Mouse (Mus musculus): ENCODE data around the gene Pgm5. TPM values are rescaled to one million over a fixed set of nuclear protein-coding genes. Genes with fewer than 3 reads are reported as not detected.

Pgm5 gene
- polyA plus RNA-seq, 1 experiment from 2014 or later = 0.14 TPM

- H3K4me2 ChIP-seq (ENCODE audit: low read depth, low read length) = no peak overlapping the region
- H3K9me3 ChIP-seq (replicated peaks; ENCODE audit: control insufficient read depth, low read length) = no peaks in the 10 kb centered on the region
- H3K9ac ChIP-seq (ENCODE audit: low read depth, low read length) = no peak overlapping the region
- H3K4me1 ChIP-seq (ENCODE audit: control insufficient read depth, low read depth, low read length) = no peaks in the 10 kb centered on the region
- no peak for ATAC-seq (ENCODE audit: low read depth)
- no peak overlapping the region for H3K27ac ChIP-seq (ENCODE audit: low read length)
- no peaks in the 10 kb centered on the region for H3K36me3 ChIP-seq (ENCODE audit: control insufficient read depth, insufficient read depth)
- no peaks in the 10 kb centered on the region for H3K27me3 ChIP-seq (ENCODE audit: control insufficient read depth, insufficient read depth, low read depth, low read length)
- no peak overlapping the region for H3K4me3 ChIP-seq (ENCODE audit: low read depth, low read length)
- 57% methylated on average over 3 of the region's 3 CpGs for WGBS (ENCODE audit: insufficient replicate concordance)
These were observed 107.2 kb downstream of the Pgm5 start for GRCm38 (mm10) chr19:24754440-24754785.

DNA sequence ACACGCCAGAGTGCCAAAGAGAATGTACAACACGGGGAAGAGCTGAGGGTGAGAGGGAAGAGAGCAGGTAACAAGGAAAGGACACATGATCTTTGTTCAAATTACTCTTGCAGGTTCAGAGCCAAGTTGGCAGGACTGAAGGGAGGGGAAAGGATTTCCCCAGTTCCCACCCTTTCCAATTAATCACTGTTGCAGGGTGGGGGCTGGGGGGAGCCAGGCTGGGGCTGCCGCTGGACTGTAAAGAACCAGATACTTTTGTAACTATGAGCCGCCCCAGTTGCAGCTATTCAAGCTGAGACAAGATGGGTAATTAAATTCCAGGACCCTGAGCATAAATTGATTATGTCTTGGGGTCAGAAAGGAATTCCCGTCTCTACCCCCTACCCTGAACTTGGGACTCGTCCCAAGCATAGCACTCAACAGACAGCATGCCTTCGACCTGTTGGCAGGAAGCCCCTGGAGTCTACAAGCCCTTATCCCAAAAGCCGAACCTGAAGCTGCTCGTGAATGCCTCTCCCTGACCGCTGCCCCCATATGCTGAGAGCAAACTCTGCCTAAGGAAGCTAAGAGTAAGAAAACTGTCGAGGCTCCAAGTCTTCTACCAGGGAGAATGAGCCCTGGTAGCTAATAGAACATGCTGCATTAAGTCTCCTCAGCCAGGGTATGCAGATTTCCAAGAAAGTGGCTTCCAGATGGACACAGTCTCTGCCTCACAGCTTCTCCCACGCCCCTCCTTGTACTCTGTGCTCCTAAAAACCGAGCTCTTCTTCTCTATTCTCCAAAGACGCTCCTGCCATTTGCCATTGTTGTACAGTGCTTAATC, 107.8 kb downstream of the Pgm5 start:
- Histone ChIP-seq H3K27me3 (ENCODE audit: control insufficient read depth, insufficient read depth, low read depth, low read length) (no peaks in the 10 kb centered on the region), H3K36me3 (ENCODE audit: control insufficient read depth, insufficient read depth) (no peaks in the 10 kb centered on the region), H3K27ac (ENCODE audit: low read length) (no peak overlapping the region), H3K4me2 (ENCODE audit: low read depth, low read length) (no peak overlapping the region), H3K9me3 (replicated peaks; ENCODE audit: control insufficient read depth, low read length) (no peaks in the 10 kb centered on the region), H3K4me1 (ENCODE audit: control insufficient read depth, low read depth, low read length) (no peaks in the 10 kb centered on the region), H3K4me3 (ENCODE audit: low read depth, low read length) (no peak overlapping the region), H3K9ac (ENCODE audit: low read depth, low read length) (no peak overlapping the region)
- no peak for ATAC-seq (ENCODE audit: low read depth)
- WGBS (ENCODE audit: insufficient replicate concordance) = 55% methylated on average over 14 of the region's 14 CpGs

- no peaks in the 10 kb centered on the region for H3K4me1 ChIP-seq (ENCODE audit: control insufficient read depth, low read depth, low read length)
- 64% methylated on average over 7 of the region's 7 CpGs for WGBS (ENCODE audit: insufficient replicate concordance)
- no peaks in the 10 kb centered on the region for H3K27me3 ChIP-seq (ENCODE audit: control insufficient read depth, insufficient read depth, low read depth, low read length)
- no peak for ATAC-seq (ENCODE audit: low read depth)
- H3K9ac ChIP-seq (ENCODE audit: low read depth, low read length) = no peak overlapping the region
- H3K36me3 ChIP-seq (ENCODE audit: control insufficient read depth, insufficient read depth) = no peaks in the 10 kb centered on the region
- H3K4me3 ChIP-seq (ENCODE audit: low read depth, low read length) = no peak overlapping the region
- no peak overlapping the region for H3K4me2 ChIP-seq (ENCODE audit: low read depth, low read length)
- H3K27ac ChIP-seq (ENCODE audit: low read length) = no peak overlapping the region
- H3K9me3 ChIP-seq (replicated peaks; ENCODE audit: control insufficient read depth, low read length) = no peaks in the 10 kb centered on the region
These were observed 108.6 kb downstream of the Pgm5 start for GRCm38 (mm10) chr19:24752873-24753538.

- Histone ChIP-seq H3K4me3 (ENCODE audit: low read depth, low read length) (no peak overlapping the region), H3K4me1 (ENCODE audit: control insufficient read depth, low read depth, low read length) (no peaks in the 10 kb centered on the region), H3K9ac (ENCODE audit: low read depth, low read length) (no peak overlapping the region), H3K4me2 (ENCODE audit: low read depth, low read length) (no peak overlapping the region), H3K9me3 (replicated peaks; ENCODE audit: control insufficient read depth, low read length) (no peaks in the 10 kb centered on the region), H3K36me3 (ENCODE audit: control insufficient read depth, insufficient read depth) (no peaks in the 10 kb centered on the region), H3K27ac (ENCODE audit: low read length) (no peak overlapping the region), H3K27me3 (ENCODE audit: control insufficient read depth, insufficient read depth, low read depth, low read length) (no peaks in the 10 kb centered on the region)
- ATAC-seq (ENCODE audit: low read depth) = no peak
- WGBS (ENCODE audit: insufficient replicate concordance) = 73% methylated on average over 4 of the region's 4 CpGs
These were observed 115.3 kb downstream of the Pgm5 start for GRCm38 (mm10) chr19:24746266-24746875.

DNA sequence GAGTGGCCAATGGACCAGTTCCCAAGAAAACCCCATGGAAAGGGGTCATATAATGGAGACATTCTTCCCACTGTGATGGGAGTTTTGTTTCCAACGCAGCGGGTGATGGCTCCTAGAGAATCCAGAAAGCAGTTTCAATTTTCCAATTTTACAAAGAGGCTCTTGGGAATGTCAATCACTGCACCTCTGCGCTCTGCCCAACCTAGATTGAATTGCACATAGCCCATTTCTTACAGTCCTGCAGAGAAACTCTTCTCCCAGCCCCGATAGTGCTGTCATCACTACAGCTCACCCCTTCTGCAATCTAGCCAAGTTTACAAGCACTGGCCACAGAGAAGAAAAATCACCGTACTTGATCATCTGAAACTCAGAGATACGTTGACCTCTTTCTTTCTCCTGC, 119.0 kb downstream of the Pgm5 start:
- Histone ChIP-seq H3K4me1 (ENCODE audit: control insufficient read depth, low read depth, low read length) (no peaks in the 10 kb centered on the region), H3K4me3 (ENCODE audit: low read depth, low read length) (no peak overlapping the region), H3K9me3 (replicated peaks; ENCODE audit: control insufficient read depth, low read length) (no peaks in the 10 kb centered on the region), H3K27me3 (ENCODE audit: control insufficient read depth, insufficient read depth, low read depth, low read length) (no peaks in the 10 kb centered on the region), H3K4me2 (ENCODE audit: low read depth, low read length) (no peak overlapping the region), H3K36me3 (ENCODE audit: control insufficient read depth, insufficient read depth) (no peaks in the 10 kb centered on the region), H3K9ac (ENCODE audit: low read depth, low read length) (no peak overlapping the region), H3K27ac (ENCODE audit: low read length) (no peak overlapping the region)
- ATAC-seq (ENCODE audit: low read depth) = no peak
- 71% methylated on average over 6 of the region's 6 CpGs for WGBS (ENCODE audit: insufficient replicate concordance)

GRCm38 (mm10) chr19:24738786-24739185, 122.9 kb downstream of the Pgm5 start:
- ATAC-seq (ENCODE audit: low read depth) = no peak
- WGBS (ENCODE audit: insufficient replicate concordance) = 71% methylated on average over 3 of the region's 3 CpGs

GRCm38 (mm10) chr19:24738026-24738425, 123.6 kb downstream of the Pgm5 start:
- no peaks in the 10 kb centered on the region for H3K36me3 ChIP-seq (ENCODE audit: control insufficient read depth, insufficient read depth)
- no peak overlapping the region for H3K9ac ChIP-seq (ENCODE audit: low read depth, low read length)
- H3K4me2 ChIP-seq (ENCODE audit: low read depth, low read length) = no peak overlapping the region
- H3K4me1 ChIP-seq (ENCODE audit: control insufficient read depth, low read depth, low read length) = no peaks in the 10 kb centered on the region
- WGBS (ENCODE audit: insufficient replicate concordance) = 62% methylated on average over 5 of the region's 5 CpGs
- no peak overlapping the region for H3K4me3 ChIP-seq (ENCODE audit: low read depth, low read length)
- no peak overlapping the region for H3K27ac ChIP-seq (ENCODE audit: low read length)
- no peaks in the 10 kb centered on the region for H3K9me3 ChIP-seq (replicated peaks; ENCODE audit: control insufficient read depth, low read length)
- no peak for ATAC-seq (ENCODE audit: low read depth)
- H3K27me3 ChIP-seq (ENCODE audit: control insufficient read depth, insufficient read depth, low read depth, low read length) = no peaks in the 10 kb centered on the region

More at GRCm38 (mm10) chr19:24738786-24739185, 122.9 kb downstream of the Pgm5 start:
- no peaks in the 10 kb centered on the region for H3K36me3 ChIP-seq (ENCODE audit: control insufficient read depth, insufficient read depth)
- H3K27me3 ChIP-seq (ENCODE audit: control insufficient read depth, insufficient read depth, low read depth, low read length) = no peaks in the 10 kb centered on the region
- H3K4me1 ChIP-seq (ENCODE audit: control insufficient read depth, low read depth, low read length) = no peaks in the 10 kb centered on the region
- H3K9ac ChIP-seq (ENCODE audit: low read depth, low read length) = no peak overlapping the region
- H3K9me3 ChIP-seq (replicated peaks; ENCODE audit: control insufficient read depth, low read length) = no peaks in the 10 kb centered on the region
- no peak overlapping the region for H3K4me2 ChIP-seq (ENCODE audit: low read depth, low read length)
- no peak overlapping the region for H3K27ac ChIP-seq (ENCODE audit: low read length)
- no peak overlapping the region for H3K4me3 ChIP-seq (ENCODE audit: low read depth, low read length)

- H3K9me3 ChIP-seq (replicated peaks; ENCODE audit: control insufficient read depth, low read length) = no peaks in the 10 kb centered on the region
- no peak overlapping the region for H3K27ac ChIP-seq (ENCODE audit: low read length)
- no peak overlapping the region for H3K4me3 ChIP-seq (ENCODE audit: low read depth, low read length)
- H3K9ac ChIP-seq (ENCODE audit: low read depth, low read length) = no peak overlapping the region
- H3K36me3 ChIP-seq (ENCODE audit: control insufficient read depth, insufficient read depth) = no peaks in the 10 kb centered on the region
- no peak for ATAC-seq (ENCODE audit: low read depth)
- 51% methylated on average over 6 of the region's 6 CpGs for WGBS (ENCODE audit: insufficient replicate concordance)
- H3K4me2 ChIP-seq (ENCODE audit: low read depth, low read length) = no peak overlapping the region
- no peaks in the 10 kb centered on the region for H3K4me1 ChIP-seq (ENCODE audit: control insufficient read depth, low read depth, low read length)
- H3K27me3 ChIP-seq (ENCODE audit: control insufficient read depth, insufficient read depth, low read depth, low read length) = no peaks in the 10 kb centered on the region
These were observed 126.0 kb downstream of the Pgm5 start for GRCm38 (mm10) chr19:24735484-24736128.
